Mouse (Mus musculus): ENCODE measurements at regions not wholly inside any gene's neighbourhood (a gene's known extent, or its start where the extent isn't known, plus 50 kb on each side); places are given as distances from the start of the nearest gene placed in this dataset.

DNA sequence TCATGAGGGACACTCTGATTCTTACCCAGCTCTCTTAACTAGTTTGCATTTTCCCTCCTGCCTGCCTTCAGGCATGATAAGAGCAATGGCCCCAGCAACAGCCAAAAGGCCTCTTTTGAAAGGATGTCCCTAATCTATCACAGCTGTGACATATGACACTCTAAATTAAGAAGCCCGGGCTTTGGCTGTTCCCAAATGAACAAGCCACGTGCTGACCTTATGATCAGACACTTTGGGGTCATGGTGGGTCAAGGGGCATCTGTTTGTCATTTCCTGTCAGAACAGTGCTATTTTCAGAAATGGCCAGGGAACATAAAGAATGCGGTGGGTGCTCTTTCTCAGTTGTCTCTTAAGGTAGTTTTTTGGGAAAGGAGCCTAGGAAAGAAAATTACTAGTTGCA, 463.5 kb downstream of the Slc4a3 start:
- 48% methylated on average over 3 of the region's 3 CpGs for WGBS
- Histone ChIP-seq H3K36me3 (ENCODE audit: control insufficient read depth, insufficient read depth, low read length) (no peaks in the 10 kb centered on the region), H3K4me2 (ENCODE audit: low read length) (no peak overlapping the region), H3K4me3 (ENCODE audit: low read depth, low read length) (no peak overlapping the region), H3K27ac (ENCODE audit: low read length) (no peak overlapping the region), H3K27me3 (ENCODE audit: control insufficient read depth, insufficient read depth, low read depth, low read length) (no peaks in the 10 kb centered on the region), H3K4me1 (ENCODE audit: control insufficient read depth, insufficient read depth, low read length) (no peaks in the 10 kb centered on the region), H3K9me3 (replicated peaks; ENCODE audit: control insufficient read depth, low read length, poor library complexity, severe bottlenecking) (no peaks in the 10 kb centered on the region), H3K9ac (ENCODE audit: low read depth, low read length) (no peak overlapping the region)
- ATAC-seq = no peak

- Histone ChIP-seq H3K9ac (ENCODE audit: low read depth, low read length) (no peak overlapping the region), H3K4me2 (ENCODE audit: low read length) (no peak overlapping the region), H3K27ac (ENCODE audit: low read length) (no peak overlapping the region), H3K9me3 (replicated peaks; ENCODE audit: control insufficient read depth, low read length, poor library complexity, severe bottlenecking) (no peaks in the 10 kb centered on the region), H3K4me3 (ENCODE audit: low read depth, low read length) (no peak overlapping the region), H3K36me3 (ENCODE audit: control insufficient read depth, insufficient read depth, low read length) (no peaks in the 10 kb centered on the region), H3K27me3 (ENCODE audit: control insufficient read depth, insufficient read depth, low read depth, low read length) (no peaks in the 10 kb centered on the region), H3K4me1 (ENCODE audit: control insufficient read depth, insufficient read depth, low read length) (no peaks in the 10 kb centered on the region)
- WGBS = 91% methylated on average over 4 of the region's 4 CpGs
- no peak for ATAC-seq
These were observed 464.2 kb downstream of the Slc4a3 start for GRCm38 (mm10) chr1:76010212-76010800.

DNA sequence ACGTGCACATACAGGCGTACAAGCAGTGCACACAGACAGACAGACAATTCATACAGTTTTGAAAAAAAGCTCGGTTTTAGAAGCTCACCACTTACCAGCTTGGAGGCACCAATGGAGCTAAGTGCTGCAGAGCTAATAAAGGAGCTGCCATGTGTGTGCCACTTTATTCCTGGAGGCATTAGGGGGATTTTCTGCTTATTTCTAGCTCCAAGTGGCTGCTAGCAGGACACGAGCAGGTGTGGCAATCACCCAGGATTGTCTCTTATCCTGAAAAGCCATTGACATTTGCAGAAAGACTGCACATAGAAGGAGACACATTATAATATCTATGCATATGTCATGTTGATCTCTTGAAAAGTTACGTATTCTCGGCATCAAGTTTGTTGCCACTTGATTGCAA, 472.5 kb downstream of the Slc4a3 start:
- Histone ChIP-seq H3K4me3 (ENCODE audit: low read depth, low read length) (no peak overlapping the region), H3K4me1 (ENCODE audit: control insufficient read depth, insufficient read depth, low read length) (no peaks in the 10 kb centered on the region), H3K4me2 (ENCODE audit: low read length) (no peak overlapping the region), H3K27ac (ENCODE audit: low read length) (no peak overlapping the region), H3K27me3 (ENCODE audit: control insufficient read depth, insufficient read depth, low read depth, low read length) (no peaks in the 10 kb centered on the region), H3K36me3 (ENCODE audit: control insufficient read depth, insufficient read depth, low read length) (no peaks in the 10 kb centered on the region), H3K9ac (ENCODE audit: low read depth, low read length) (no peak overlapping the region), H3K9me3 (replicated peaks; ENCODE audit: control insufficient read depth, low read length, poor library complexity, severe bottlenecking) (no peaks in the 10 kb centered on the region)
- 77% methylated on average over 6 of the region's 6 CpGs for WGBS
- no peak for ATAC-seq

GRCm38 (mm10) chr1:76019071-76019470, 473.0 kb downstream of the Slc4a3 start:
- H3K9me3 ChIP-seq (replicated peaks; ENCODE audit: control insufficient read depth, low read length, poor library complexity, severe bottlenecking) = no peaks in the 10 kb centered on the region

DNA sequence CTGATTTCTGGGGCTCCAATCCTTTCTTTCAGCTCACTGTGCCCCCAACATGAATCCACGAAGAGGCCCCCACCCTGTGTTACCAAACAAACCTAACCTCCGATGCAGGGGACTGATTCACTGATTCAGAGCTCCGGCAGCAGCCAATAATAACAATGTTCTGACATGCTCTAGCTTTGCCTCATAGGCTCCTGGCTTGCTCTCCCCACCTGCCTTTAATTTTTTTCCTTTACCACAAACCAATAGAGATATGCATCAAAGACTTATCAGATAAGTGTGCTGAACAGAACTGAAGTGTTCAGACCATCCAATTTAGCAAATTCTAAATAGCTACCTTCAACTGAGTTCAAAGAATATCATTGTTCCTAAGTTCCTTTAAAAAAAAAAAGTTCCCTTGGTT, 478.6 kb downstream of the Slc4a3 start:
- Histone ChIP-seq H3K4me2 (ENCODE audit: low read length) (no peak overlapping the region), H3K27ac (ENCODE audit: low read length) (no peak overlapping the region), H3K4me1 (ENCODE audit: control insufficient read depth, insufficient read depth, low read length) (peaks cover 2% of the 10 kb centered on the region; the same call in 1 of the 2 replicates), H3K4me3 (ENCODE audit: low read depth, low read length) (no peak overlapping the region), H3K9me3 (replicated peaks; ENCODE audit: control insufficient read depth, low read length, poor library complexity, severe bottlenecking) (no peaks in the 10 kb centered on the region), H3K36me3 (ENCODE audit: control insufficient read depth, insufficient read depth, low read length) (no peaks in the 10 kb centered on the region), H3K27me3 (ENCODE audit: control insufficient read depth, insufficient read depth, low read depth, low read length) (no peaks in the 10 kb centered on the region), H3K9ac (ENCODE audit: low read depth, low read length) (no peak overlapping the region)
- no peak for ATAC-seq
- WGBS = 83% methylated on average over 3 of the region's 3 CpGs

More at GRCm38 (mm10) chr1:76019071-76019470, 473.0 kb downstream of the Slc4a3 start:
- no peak overlapping the region for H3K27ac ChIP-seq (ENCODE audit: low read length)
- WGBS = 86% methylated on average over 11 of the region's 11 CpGs
- ATAC-seq = no peak
- H3K4me1 ChIP-seq (ENCODE audit: control insufficient read depth, insufficient read depth, low read length) = no peaks in the 10 kb centered on the region
- H3K4me2 ChIP-seq (ENCODE audit: low read length) = no peak overlapping the region
- no peak overlapping the region for H3K4me3 ChIP-seq (ENCODE audit: low read depth, low read length)
- H3K36me3 ChIP-seq (ENCODE audit: control insufficient read depth, insufficient read depth, low read length) = no peaks in the 10 kb centered on the region
- no peak overlapping the region for H3K9ac ChIP-seq (ENCODE audit: low read depth, low read length)
- no peaks in the 10 kb centered on the region for H3K27me3 ChIP-seq (ENCODE audit: control insufficient read depth, insufficient read depth, low read depth, low read length)

GRCm38 (mm10) chr1:76025389-76025788, 479.3 kb downstream of the Slc4a3 start:
- Histone ChIP-seq H3K4me3 (ENCODE audit: low read depth, low read length) (no peak overlapping the region), H3K4me1 (ENCODE audit: control insufficient read depth, insufficient read depth, low read length) (peaks cover 2% of the 10 kb centered on the region; the same call in 1 of the 2 replicates), H3K27ac (ENCODE audit: low read length) (no peak overlapping the region), H3K27me3 (ENCODE audit: control insufficient read depth, insufficient read depth, low read depth, low read length) (no peaks in the 10 kb centered on the region), H3K9me3 (replicated peaks; ENCODE audit: control insufficient read depth, low read length, poor library complexity, severe bottlenecking) (no peaks in the 10 kb centered on the region), H3K9ac (ENCODE audit: low read depth, low read length) (no peak overlapping the region), H3K4me2 (ENCODE audit: low read length) (no peak overlapping the region), H3K36me3 (ENCODE audit: control insufficient read depth, insufficient read depth, low read length) (no peaks in the 10 kb centered on the region)
- 62% methylated on average over 4 of the region's 4 CpGs for WGBS
- no peak for ATAC-seq

GRCm38 (mm10) chr1:76029059-76029458, 483.0 kb downstream of the Slc4a3 start:
- 42% methylated on average over 1 of the region's 1 CpGs for WGBS
- peaks cover 2% of the 10 kb centered on the region; the same call in 1 of the 2 replicates for H3K4me1 ChIP-seq (ENCODE audit: control insufficient read depth, insufficient read depth, low read length)
- ATAC-seq = no peak
- no peak overlapping the region for H3K9ac ChIP-seq (ENCODE audit: low read depth, low read length)
- no peaks in the 10 kb centered on the region for H3K36me3 ChIP-seq (ENCODE audit: control insufficient read depth, insufficient read depth, low read length)
- H3K4me2 ChIP-seq (ENCODE audit: low read length) = no peak overlapping the region
- H3K4me3 ChIP-seq (ENCODE audit: low read depth, low read length) = no peak overlapping the region
- H3K27me3 ChIP-seq (ENCODE audit: control insufficient read depth, insufficient read depth, low read depth, low read length) = no peaks in the 10 kb centered on the region
- no peaks in the 10 kb centered on the region for H3K9me3 ChIP-seq (replicated peaks; ENCODE audit: control insufficient read depth, low read length, poor library complexity, severe bottlenecking)
- H3K27ac ChIP-seq (ENCODE audit: low read length) = no peak overlapping the region

- H3K36me3 ChIP-seq (ENCODE audit: control insufficient read depth, insufficient read depth, low read length) = no peaks in the 10 kb centered on the region
- H3K4me3 ChIP-seq (ENCODE audit: low read depth, low read length) = no peak overlapping the region
- H3K27ac ChIP-seq (ENCODE audit: low read length) = no peak overlapping the region
- no peaks in the 10 kb centered on the region for H3K9me3 ChIP-seq (replicated peaks; ENCODE audit: control insufficient read depth, low read length, poor library complexity, severe bottlenecking)
- WGBS = 76% methylated on average over 11 of the region's 11 CpGs
- H3K9ac ChIP-seq (ENCODE audit: low read depth, low read length) = no peak overlapping the region
- peaks cover 2% of the 10 kb centered on the region; the same call in 1 of the 2 replicates for H3K4me1 ChIP-seq (ENCODE audit: control insufficient read depth, insufficient read depth, low read length)
- ATAC-seq = no peak
- H3K4me2 ChIP-seq (ENCODE audit: low read length) = no peak overlapping the region
- no peaks in the 10 kb centered on the region; the same call in 1 of the 2 replicates for H3K27me3 ChIP-seq (ENCODE audit: control insufficient read depth, insufficient read depth, low read depth, low read length)
These were observed 485.3 kb downstream of the Slc4a3 start for GRCm38 (mm10) chr1:76031171-76031922.

DNA sequence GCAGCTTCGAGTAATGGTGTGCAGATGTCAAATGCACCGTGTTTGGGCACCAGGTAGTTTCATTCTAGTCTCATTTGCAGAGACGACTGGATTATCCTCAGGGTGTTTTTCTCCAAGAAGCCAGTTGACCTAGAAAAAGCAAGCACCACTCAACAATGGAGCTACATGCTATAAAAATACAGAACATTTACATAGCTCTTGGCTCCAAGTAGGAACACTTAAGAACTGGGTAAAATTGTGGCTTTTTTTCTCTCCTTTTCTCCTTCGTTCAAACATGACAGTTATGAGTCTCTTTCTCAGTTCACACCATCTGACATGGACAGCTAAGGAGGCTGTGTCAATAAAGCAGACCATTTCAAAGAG, 485.8 kb downstream of the Slc4a3 start:
- ATAC-seq = no peak
- no peaks in the 10 kb centered on the region for H3K36me3 ChIP-seq (ENCODE audit: control insufficient read depth, insufficient read depth, low read length)
- no peak overlapping the region for H3K9ac ChIP-seq (ENCODE audit: low read depth, low read length)
- H3K27ac ChIP-seq (ENCODE audit: low read length) = no peak overlapping the region
- H3K4me2 ChIP-seq (ENCODE audit: low read length) = no peak overlapping the region
- 68% methylated on average over 4 of the region's 4 CpGs for WGBS
- H3K4me3 ChIP-seq (ENCODE audit: low read depth, low read length) = no peak overlapping the region
- H3K27me3 ChIP-seq (ENCODE audit: control insufficient read depth, insufficient read depth, low read depth, low read length) = no peaks in the 10 kb centered on the region; the same call in 1 of the 2 replicates
- peaks cover 2% of the 10 kb centered on the region; the same call in 1 of the 2 replicates for H3K4me1 ChIP-seq (ENCODE audit: control insufficient read depth, insufficient read depth, low read length)
- H3K9me3 ChIP-seq (replicated peaks; ENCODE audit: control insufficient read depth, low read length, poor library complexity, severe bottlenecking) = no peaks in the 10 kb centered on the region
